Mouse (Mus musculus): ENCODE results near the gene Hs3st2. TPM values are rescaled to one million over a fixed set of nuclear protein-coding genes. Genes with fewer than 3 reads are reported as not detected.

The Hs3st2 gene
- polyA plus RNA-seq, 2 experiments, result 1.1 TPM

DNA sequence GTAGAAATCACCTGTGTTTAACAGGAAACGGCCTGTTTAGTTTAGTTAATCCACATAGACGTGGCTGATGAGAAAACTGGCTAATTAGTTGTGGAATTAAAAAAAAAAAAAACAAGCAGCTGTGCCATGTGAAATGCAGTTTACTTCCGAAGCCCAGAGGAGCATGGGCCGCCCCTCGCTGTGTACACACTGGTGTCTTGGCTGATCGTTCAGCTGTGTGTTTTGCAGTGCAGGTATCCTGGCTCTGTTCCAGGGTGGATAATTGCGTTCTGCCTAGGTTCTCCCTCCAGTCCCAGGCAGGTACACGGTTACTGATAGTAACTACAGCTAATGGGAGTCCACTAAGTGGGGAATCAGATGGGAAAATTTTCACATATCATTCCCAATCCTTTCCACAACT is 86.6 kb downstream of the Hs3st2 start:
- no peak for TF ChIP-seq POLR2A (IDR thresholded peaks at IDR 0.05; ENCODE audit: borderline replicate concordance, extremely low read depth, insufficient read depth, insufficient read length)
- Histone ChIP-seq H3K4me1 (ENCODE audit: control insufficient read depth, insufficient read depth, low read length) (no peaks in the 10 kb centered on the region), H3K27ac (replicated peaks; ENCODE audit: low read depth, low read length) (no peak overlapping the region), H3K9ac (ENCODE audit: low read depth, low read length, severe bottlenecking) (no peak overlapping the region), H3K27me3 (ENCODE audit: control insufficient read depth, insufficient read depth, low read length) (no peaks in the 10 kb centered on the region), H3K36me3 (ENCODE audit: control insufficient read depth, insufficient read depth, low read length) (no peaks in the 10 kb centered on the region), H3K4me2 (replicated peaks; ENCODE audit: low read depth, low read length, severe bottlenecking) (no peak overlapping the region), H3K4me3 (replicated peaks; ENCODE audit: low read length) (no peak overlapping the region), H3K9me3 (ENCODE audit: control insufficient read depth, low read length) (no peaks in the 10 kb centered on the region)
- DNase-seq (ENCODE audit: low spot score) (no peak), ATAC-seq (ENCODE audit: low FRiP score, low read depth) (no peak)
- 19% methylated on average over 8 of the region's 8 CpGs for WGBS

DNA sequence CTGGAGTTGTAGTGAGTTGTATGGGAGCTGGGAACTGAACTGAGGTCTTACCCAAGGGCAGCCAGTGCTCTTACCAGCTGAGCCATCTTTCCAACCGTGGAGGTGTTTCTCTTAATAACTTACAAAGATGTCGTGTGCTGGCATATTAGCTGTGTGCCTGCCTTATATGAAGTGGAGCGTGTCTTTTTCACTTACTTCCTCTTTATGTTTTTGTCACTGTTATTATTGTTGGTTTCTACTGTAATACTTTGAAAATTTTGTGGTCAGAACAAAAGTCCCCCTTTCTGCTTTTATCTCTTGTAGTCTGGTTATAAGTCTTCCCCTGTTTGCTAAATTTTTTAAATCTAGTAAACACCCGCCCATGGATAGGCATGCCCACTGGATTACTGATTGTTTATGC is 88.4 kb downstream of the Hs3st2 start:
- no peak overlapping the region for H3K27ac ChIP-seq (replicated peaks; ENCODE audit: low read depth, low read length)
- ATAC-seq (ENCODE audit: low FRiP score, low read depth) (no peak), DNase-seq (ENCODE audit: low spot score) (no peak)
- WGBS, result 85% methylated on average over 4 of the region's 4 CpGs
- H3K36me3 ChIP-seq (ENCODE audit: control insufficient read depth, insufficient read depth, low read length), result no peaks in the 10 kb centered on the region
- no peak overlapping the region for H3K9ac ChIP-seq (ENCODE audit: low read depth, low read length, severe bottlenecking)
- no peaks in the 10 kb centered on the region for H3K9me3 ChIP-seq (ENCODE audit: control insufficient read depth, low read length)
- no peak overlapping the region for H3K4me3 ChIP-seq (replicated peaks; ENCODE audit: low read length)
- no peaks in the 10 kb centered on the region for H3K27me3 ChIP-seq (ENCODE audit: control insufficient read depth, insufficient read depth, low read length)
- TF ChIP-seq POLR2A (IDR thresholded peaks at IDR 0.05; ENCODE audit: borderline replicate concordance, extremely low read depth, insufficient read depth, insufficient read length), result no peak
- H3K4me2 ChIP-seq (replicated peaks; ENCODE audit: low read depth, low read length, severe bottlenecking), result no peak overlapping the region
- H3K4me1 ChIP-seq (ENCODE audit: control insufficient read depth, insufficient read depth, low read length), result no peaks in the 10 kb centered on the region

DNA sequence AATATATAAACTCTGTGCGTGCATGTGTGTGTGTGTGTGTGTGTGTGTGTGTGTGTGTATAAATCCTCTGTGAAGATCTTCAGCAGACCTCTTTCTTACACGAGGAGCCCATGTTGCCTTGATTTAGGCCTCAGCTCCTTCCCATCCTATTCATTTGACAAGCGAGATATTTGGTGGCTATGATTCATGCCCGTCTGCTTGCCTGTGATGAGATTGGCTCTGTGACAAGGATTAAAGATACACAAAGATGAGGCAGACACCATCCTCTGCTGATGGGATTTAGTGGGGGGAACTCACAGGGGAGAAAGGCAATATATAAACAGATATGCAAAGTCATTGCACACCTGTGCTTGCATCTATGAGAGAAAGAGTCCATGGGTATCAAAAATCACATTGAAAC is 92.9 kb downstream of the Hs3st2 start:
- H3K4me3 ChIP-seq (replicated peaks; ENCODE audit: low read length), result no peak overlapping the region
- TF ChIP-seq POLR2A (IDR thresholded peaks at IDR 0.05; ENCODE audit: borderline replicate concordance, extremely low read depth, insufficient read depth, insufficient read length), result no peak
- H3K9ac ChIP-seq (ENCODE audit: low read depth, low read length, severe bottlenecking), result no peak overlapping the region
- 91% methylated on average over 4 of the region's 4 CpGs for WGBS
- H3K27ac ChIP-seq (replicated peaks; ENCODE audit: low read depth, low read length), result no peak overlapping the region
- H3K9me3 ChIP-seq (ENCODE audit: control insufficient read depth, low read length), result no peaks in the 10 kb centered on the region
- no peak overlapping the region for H3K4me2 ChIP-seq (replicated peaks; ENCODE audit: low read depth, low read length, severe bottlenecking)
- no peaks in the 10 kb centered on the region for H3K27me3 ChIP-seq (ENCODE audit: control insufficient read depth, insufficient read depth, low read length)
- no peaks in the 10 kb centered on the region for H3K36me3 ChIP-seq (ENCODE audit: control insufficient read depth, insufficient read depth, low read length)
- DNase-seq (ENCODE audit: low spot score) (no peak), ATAC-seq (ENCODE audit: low FRiP score, low read depth) (no peak)
- H3K4me1 ChIP-seq (ENCODE audit: control insufficient read depth, insufficient read depth, low read length), result no peaks in the 10 kb centered on the region

GRCm38 (mm10) chr7:121485266-121485665 is 93.6 kb downstream of the Hs3st2 start:
- ATAC-seq (ENCODE audit: low FRiP score, low read depth), result no peak
- Histone ChIP-seq H3K9me3 (ENCODE audit: control insufficient read depth, low read length) (no peaks in the 10 kb centered on the region), H3K9ac (ENCODE audit: low read depth, low read length, severe bottlenecking) (no peak overlapping the region), H3K4me1 (ENCODE audit: control insufficient read depth, insufficient read depth, low read length) (no peaks in the 10 kb centered on the region), H3K4me3 (replicated peaks; ENCODE audit: low read length) (no peak overlapping the region), H3K4me2 (replicated peaks; ENCODE audit: low read depth, low read length, severe bottlenecking) (no peak overlapping the region), H3K27ac (replicated peaks; ENCODE audit: low read depth, low read length) (no peak overlapping the region), H3K36me3 (ENCODE audit: control insufficient read depth, insufficient read depth, low read length) (no peaks in the 10 kb centered on the region), H3K27me3 (ENCODE audit: control insufficient read depth, insufficient read depth, low read length) (no peaks in the 10 kb centered on the region)
- DNase-seq (ENCODE audit: low spot score), result peak; percentile 23
- WGBS, result 68% methylated on average over 2 of the region's 2 CpGs
- no peak for TF ChIP-seq POLR2A (IDR thresholded peaks at IDR 0.05; ENCODE audit: borderline replicate concordance, extremely low read depth, insufficient read depth, insufficient read length)

DNA sequence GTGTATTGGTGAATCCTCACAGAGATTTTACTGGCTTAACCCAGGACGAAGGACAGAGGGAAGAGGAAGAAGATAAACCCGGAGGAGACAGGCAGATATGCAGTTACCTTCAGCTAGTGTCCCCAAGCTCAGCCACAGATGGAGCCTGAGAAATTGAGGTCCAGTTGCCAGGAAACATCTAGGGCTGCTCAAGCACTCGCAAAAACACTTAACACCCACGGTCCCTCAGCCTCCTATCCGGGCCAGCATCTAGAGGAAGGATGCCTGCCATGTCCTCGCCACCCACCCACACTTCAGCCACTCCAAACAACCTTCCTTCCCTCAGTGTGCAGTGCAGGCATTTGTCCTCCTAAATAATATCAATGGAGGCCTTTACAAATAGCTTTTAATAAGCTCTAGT is 95.6 kb downstream of the Hs3st2 start:
- Histone ChIP-seq H3K27ac (replicated peaks; ENCODE audit: low read depth, low read length) (no peak overlapping the region), H3K27me3 (ENCODE audit: control insufficient read depth, insufficient read depth, low read length) (no peaks in the 10 kb centered on the region), H3K4me1 (ENCODE audit: control insufficient read depth, insufficient read depth, low read length) (no peaks in the 10 kb centered on the region), H3K9me3 (ENCODE audit: control insufficient read depth, low read length) (no peaks in the 10 kb centered on the region), H3K4me2 (replicated peaks; ENCODE audit: low read depth, low read length, severe bottlenecking) (no peak overlapping the region), H3K4me3 (replicated peaks; ENCODE audit: low read length) (no peak overlapping the region), H3K9ac (ENCODE audit: low read depth, low read length, severe bottlenecking) (no peak overlapping the region), H3K36me3 (ENCODE audit: control insufficient read depth, insufficient read depth, low read length) (no peaks in the 10 kb centered on the region)
- DNase-seq (ENCODE audit: low spot score), result no peak
- WGBS, result 59% methylated on average over 6 of the region's 6 CpGs
- no peak for TF ChIP-seq POLR2A (IDR thresholded peaks at IDR 0.05; ENCODE audit: borderline replicate concordance, extremely low read depth, insufficient read depth, insufficient read length)
- no peak for ATAC-seq (ENCODE audit: low FRiP score, low read depth)

DNA sequence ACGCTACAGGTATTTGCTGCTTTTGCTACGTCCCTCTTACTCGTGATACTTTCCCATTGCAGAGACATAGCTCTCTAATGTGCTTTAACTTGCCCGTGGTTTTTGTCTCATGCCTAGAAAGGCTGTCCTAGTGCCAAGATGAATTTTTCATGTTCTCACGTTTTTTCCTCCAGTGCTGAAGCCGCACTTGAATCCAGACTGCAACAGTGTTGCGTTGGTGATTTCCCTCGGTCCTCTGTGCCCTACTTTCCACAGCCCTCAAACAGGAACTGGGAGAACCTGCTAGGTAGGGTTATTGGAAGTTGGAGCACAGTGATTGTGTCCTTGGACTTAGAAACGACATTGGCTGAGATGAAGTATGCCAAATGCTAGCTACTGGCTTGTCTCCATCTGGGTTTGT is 97.7 kb downstream of the Hs3st2 start:
- Histone ChIP-seq H3K27ac (replicated peaks; ENCODE audit: low read depth, low read length) (no peak overlapping the region), H3K27me3 (ENCODE audit: control insufficient read depth, insufficient read depth, low read length) (no peaks in the 10 kb centered on the region), H3K4me1 (ENCODE audit: control insufficient read depth, insufficient read depth, low read length) (no peaks in the 10 kb centered on the region), H3K4me3 (replicated peaks; ENCODE audit: low read length) (no peak overlapping the region), H3K9ac (ENCODE audit: low read depth, low read length, severe bottlenecking) (no peak overlapping the region), H3K9me3 (ENCODE audit: control insufficient read depth, low read length) (no peaks in the 10 kb centered on the region), H3K4me2 (replicated peaks; ENCODE audit: low read depth, low read length, severe bottlenecking) (no peak overlapping the region), H3K36me3 (ENCODE audit: control insufficient read depth, insufficient read depth, low read length) (no peaks in the 10 kb centered on the region)
- no peak for TF ChIP-seq POLR2A (IDR thresholded peaks at IDR 0.05; ENCODE audit: borderline replicate concordance, extremely low read depth, insufficient read depth, insufficient read length)
- 76% methylated on average over 9 of the region's 9 CpGs for WGBS
- DNase-seq (ENCODE audit: low spot score) (no peak), ATAC-seq (ENCODE audit: low FRiP score, low read depth) (no peak)

Measured in limb, embryonic 14.5 days (tissue).